Mouse (Mus musculus) forebrain, embryonic 12.5 days (tissue): ENCODE measurements around the gene Aspg. TPM values are rescaled to one million over a fixed set of nuclear protein-coding genes. Genes with fewer than 3 reads are reported as not detected.

Source experiments
- ATAC-seq: fragments of 200-750 bp; cut with Nextera tagmentation; 2 replicates; pipeline ENCODE4 v1.8.0; 2017; ENCODE audit warnings: moderate TSS enrichment; ENCODE audit not compliant: low FRiP score
- H3K27ac ChIP-seq: fragments of 300-500 bp; sonication (generic); 2 replicates; pipeline ENCODE4 v1.5.1; 2016; ENCODE audit warnings: mild to moderate bottlenecking
- H3K27me3 ChIP-seq: fragments of 300-500 bp; sonication (generic); 2 replicates; pipeline ENCODE4 v1.6.1; 2016; ENCODE audit warnings: mild to moderate bottlenecking
- H3K36me3 ChIP-seq: fragments of 300-500 bp; sonication (generic); replicated peaks from 2 replicates; pipeline ENCODE4 v1.6.1; 2016; ENCODE audit warnings: mild to moderate bottlenecking
- H3K4me1 ChIP-seq: fragments of 300-500 bp; sonication (generic); 2 replicates; pipeline ENCODE4 v1.6.1; 2016
- H3K4me2 ChIP-seq: fragments of 300-500 bp; sonication (generic); 2 replicates; pipeline ENCODE4 v1.6.1; 2016; ENCODE audit warnings: mild to moderate bottlenecking, moderate library complexity
- H3K4me3 ChIP-seq: fragments of 300-500 bp; sonication (generic); replicated peaks from 2 replicates; pipeline ENCODE4 v1.5.1; 2016; ENCODE audit warnings: mild to moderate bottlenecking
- H3K9ac ChIP-seq: fragments of 300-500 bp; sonication (generic); 2 replicates; pipeline ENCODE4 v1.6.1; 2016; ENCODE audit warnings: mild to moderate bottlenecking
- H3K9me3 ChIP-seq: fragments of 300-500 bp; sonication (generic); 2 replicates; pipeline ENCODE4 v1.6.1; 2016
- WGBS: fragments of 180-500 bp; shearing (Covaris S2); methylation state at CpG from one replicate; pipeline ENCODE4 v1.1.7; 2016; 5-methylcytosine and 5-hydroxymethylcytosine counted together
- polyA plus RNA-seq: library from polyadenylated mRNA; unstranded; fragments of >200 nt; fragmentation: Nextera tagmentation; extraction: Ambion mirVana; gene quantifications from 2 replicates; pipeline ENCODE4 v1.2.1, GENCODE M21; 2016

Gene Aspg
- polyA plus RNA-seq, 1 experiment from 2014 or later = 0.23 TPM

GRCm38 (mm10) chr12:112143833-112144201 is 37.3 kb downstream of the Aspg start:
- H3K4me2 ChIP-seq = peak overlapping the region; percentile 98
- H3K27ac ChIP-seq = peak overlapping the region; percentile 81
- H3K4me1 ChIP-seq = peaks cover 66% of the 10 kb centered on the region
- peak overlapping the region; percentile 65 for H3K4me3 ChIP-seq
- peaks cover 48% of the 10 kb centered on the region for H3K27me3 ChIP-seq
- 0 out of 2 replicates have a peak, but pooled peaks cover 3% of the 10 kb centered on the region for H3K36me3 ChIP-seq
- ATAC-seq = no peak; the same call in 1 of the 2 replicates
- peak overlapping the region; percentile 74 for H3K9ac ChIP-seq
- under 1% methylated on average over 50 of the region's 52 CpGs for WGBS
- no peaks in the 10 kb centered on the region for H3K9me3 ChIP-seq

- Histone ChIP-seq H3K27me3 (peaks cover 48% of the 10 kb centered on the region), H3K36me3 (peaks cover 8% of the 10 kb centered on the region; the same call in 1 of the 2 replicates), H3K9me3 (no peaks in the 10 kb centered on the region), H3K4me1 (peaks cover 74% of the 10 kb centered on the region), H3K4me3 (peak overlapping the region; percentile 65), H3K4me2 (peak overlapping the region; percentile 98), H3K27ac (peak overlapping the region; percentile 81), H3K9ac (peak overlapping the region; percentile 74)
- WGBS = 1% methylated on average over 46 of the region's 46 CpGs
- no peak for ATAC-seq
Measured at GRCm38 (mm10) chr12:112144377-112145115, 38.1 kb downstream of the Aspg start.

- peak overlapping the region; percentile 81 for H3K27ac ChIP-seq
- H3K9ac ChIP-seq = peak overlapping the region; percentile 80
- peak overlapping the region; percentile 65 for H3K4me3 ChIP-seq
- H3K4me1 ChIP-seq = peaks cover 82% of the 10 kb centered on the region
- ATAC-seq = peak; percentile 55
- under 1% methylated on average over 37 of the region's 37 CpGs for WGBS
- peaks cover 11% of the 10 kb centered on the region; the same call in 1 of the 2 replicates for H3K36me3 ChIP-seq
- H3K4me2 ChIP-seq = peak overlapping the region; percentile 98
- H3K27me3 ChIP-seq = peaks cover 48% of the 10 kb centered on the region
- no peaks in the 10 kb centered on the region for H3K9me3 ChIP-seq
Measured at GRCm38 (mm10) chr12:112145211-112145874, 38.9 kb downstream of the Aspg start.

GRCm38 (mm10) chr12:112145875-112146651 is 39.6 kb downstream of the Aspg start, which contains the start of gene Kif26a:
Gene Kif26a, plus strand, starts transcription at chr12:112146208.
- ATAC-seq = peak; percentile 73
- Histone ChIP-seq H3K4me3 (peak within 1 kb of the TSS; percentile 65), H3K27ac (peak within 1 kb of the TSS; percentile 81), H3K4me2 (peak within 1 kb of the TSS; percentile 98), H3K27me3 (peaks cover 41% of the 10 kb centered on the region), H3K9ac (peak within 1 kb of the TSS; percentile 80), H3K9me3 (no peaks in the 10 kb centered on the region), H3K4me1 (peaks cover 86% of the 10 kb centered on the region), H3K36me3 (peaks cover 11% of the 10 kb centered on the region; the same call in 1 of the 2 replicates)
- under 1% methylated on average over 64 of the region's 68 CpGs for WGBS

- Histone ChIP-seq H3K36me3 (peaks cover 11% of the 10 kb centered on the region; the same call in 1 of the 2 replicates), H3K4me1 (peaks cover 96% of the 10 kb centered on the region), H3K9ac (peak overlapping the region; percentile 80), H3K27me3 (peaks cover 28% of the 10 kb centered on the region), H3K27ac (peak overlapping the region; percentile 81; the same call in 1 of the 2 replicates), H3K9me3 (no peaks in the 10 kb centered on the region), H3K4me2 (peak overlapping the region; percentile 98), H3K4me3 (peak overlapping the region; percentile 65)
- WGBS = 18% methylated on average over 5 of the region's 5 CpGs
- ATAC-seq = no peak
Measured at GRCm38 (mm10) chr12:112147365-112147764, 40.9 kb downstream of the Aspg start.

- Histone ChIP-seq H3K9me3 (no peaks in the 10 kb centered on the region), H3K4me2 (peak overlapping the region; percentile 98), H3K27me3 (peaks cover 2% of the 10 kb centered on the region), H3K4me1 (peaks cover 99% of the 10 kb centered on the region), H3K27ac (0 out of 2 replicates have a peak overlapping the region, but pooled peaks have one; percentile 32), H3K9ac (no peak overlapping the region), H3K36me3 (peaks cover 19% of the 10 kb centered on the region), H3K4me3 (peak overlapping the region; percentile 10; the same call in 1 of the 2 replicates)
- no peak for ATAC-seq
- WGBS = 60% methylated on average over 7 of the region's 7 CpGs
Measured at GRCm38 (mm10) chr12:112150011-112150410, 43.5 kb downstream of the Aspg start.

GRCm38 (mm10) chr12:112151244-112151979 is 44.9 kb downstream of the Aspg start:
- H3K9ac ChIP-seq = no peak overlapping the region
- ATAC-seq = no peak
- no peaks in the 10 kb centered on the region for H3K27me3 ChIP-seq
- H3K4me2 ChIP-seq = peak overlapping the region; percentile 13; the same call in 1 of the 2 replicates
- H3K9me3 ChIP-seq = no peaks in the 10 kb centered on the region
- peak overlapping the region; percentile 65 for H3K27ac ChIP-seq
- H3K4me1 ChIP-seq = peaks cover 99% of the 10 kb centered on the region
- H3K36me3 ChIP-seq = peaks cover 19% of the 10 kb centered on the region
- 52% methylated on average over 12 of the region's 12 CpGs for WGBS
- H3K4me3 ChIP-seq = no peak overlapping the region

- no peak overlapping the region for H3K4me3 ChIP-seq
- no peaks in the 10 kb centered on the region for H3K27me3 ChIP-seq
- H3K4me2 ChIP-seq = no peak overlapping the region
- H3K4me1 ChIP-seq = peaks cover 99% of the 10 kb centered on the region
- H3K9me3 ChIP-seq = no peaks in the 10 kb centered on the region
- WGBS = 41% methylated on average over 5 of the region's 6 CpGs
- H3K9ac ChIP-seq = no peak overlapping the region
- no peak overlapping the region for H3K27ac ChIP-seq
- ATAC-seq = no peak
- H3K36me3 ChIP-seq = peaks cover 19% of the 10 kb centered on the region
Measured at GRCm38 (mm10) chr12:112151980-112152362, 45.5 kb downstream of the Aspg start.

- H3K9ac ChIP-seq = no peak overlapping the region
- H3K4me3 ChIP-seq = no peak overlapping the region
- no peaks in the 10 kb centered on the region for H3K9me3 ChIP-seq
- no peak for ATAC-seq
- no peaks in the 10 kb centered on the region for H3K27me3 ChIP-seq
- peaks cover 35% of the 10 kb centered on the region for H3K36me3 ChIP-seq
- H3K4me2 ChIP-seq = no peak overlapping the region
- H3K27ac ChIP-seq = peak overlapping the region; percentile 65; the same call in 1 of the 2 replicates
- WGBS = 82% methylated on average over 12 of the region's 12 CpGs
- H3K4me1 ChIP-seq = peaks cover 96% of the 10 kb centered on the region
Measured at GRCm38 (mm10) chr12:112153597-112153996, 47.1 kb downstream of the Aspg start.

- Histone ChIP-seq H3K4me1 (peaks cover 93% of the 10 kb centered on the region), H3K36me3 (peaks cover 37% of the 10 kb centered on the region), H3K27me3 (no peaks in the 10 kb centered on the region), H3K4me2 (peak overlapping the region; percentile 4; the same call in 1 of the 2 replicates), H3K9ac (peak overlapping the region; percentile 40; the same call in 1 of the 2 replicates), H3K4me3 (no peak overlapping the region), H3K9me3 (no peaks in the 10 kb centered on the region), H3K27ac (peak overlapping the region; percentile 79)
- 44% methylated on average over 5 of the region's 5 CpGs for WGBS
- no peak for ATAC-seq
Measured at GRCm38 (mm10) chr12:112154476-112154875, 48.0 kb downstream of the Aspg start.
